Mouse (Mus musculus): Measurements from ENCODE around the gene Lrfn1. TPM values are rescaled to one million over a fixed set of nuclear protein-coding genes. Genes with fewer than 3 reads are reported as not detected.

Gene Lrfn1
- polyA plus RNA-seq, 1 experiment from 2014 or later = 0.96 TPM

DNA sequence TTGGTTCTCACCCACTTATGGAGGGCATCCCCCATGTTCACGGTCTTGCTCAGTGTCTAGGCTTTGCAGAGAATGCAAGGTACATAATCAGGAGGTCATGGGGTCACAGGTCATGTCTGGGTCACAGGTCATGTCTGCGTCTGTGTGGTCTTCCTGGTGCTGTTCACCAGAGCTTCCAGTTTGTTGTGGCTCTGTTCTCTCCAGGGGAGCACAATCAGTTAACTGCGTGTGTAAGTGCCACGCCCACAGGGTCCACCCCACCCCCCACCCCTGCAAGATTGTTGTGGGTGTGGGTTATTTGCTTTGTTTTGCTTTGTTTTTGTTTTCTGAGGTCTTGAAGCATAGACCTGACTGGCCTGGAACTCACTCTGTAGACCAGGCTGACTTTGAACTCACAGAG, 32.4 kb downstream of the Lrfn1 start:
- no peaks in the 10 kb centered on the region for H3K36me3 ChIP-seq (ENCODE audit: control insufficient read depth, insufficient read depth, low read length)
- H3K27ac ChIP-seq (replicated peaks) = no peak overlapping the region
- H3K27me3 ChIP-seq (ENCODE audit: control insufficient read depth, insufficient read depth, low read length) = no peaks in the 10 kb centered on the region
- H3K4me3 ChIP-seq (ENCODE audit: low read depth, low read length) = no peak overlapping the region
- no peaks in the 10 kb centered on the region for H3K9me3 ChIP-seq (ENCODE audit: control insufficient read depth, low read length)
- no peak for TF ChIP-seq CTCF (IDR thresholded peaks at IDR 0.05; ENCODE audit: low read depth)
- no peak for TF ChIP-seq EP300 (optimal IDR thresholded peaks at IDR 0.05)
- 22% methylated on average over 4 of the region's 4 CpGs for WGBS
- no peak overlapping the region for H3K9ac ChIP-seq (ENCODE audit: low read length)
- DNase-seq (ENCODE audit: low spot score) = no peak
- H3K4me1 ChIP-seq (replicated peaks; ENCODE audit: control insufficient read depth, insufficient read depth) = peaks cover 3% of the 10 kb centered on the region; the same call in 1 of the 2 replicates
- no peak for ATAC-seq (ENCODE audit: low FRiP score, low TSS enrichment)
- H3K4me2 ChIP-seq (replicated peaks; ENCODE audit: low read depth) = no peak overlapping the region

DNA sequence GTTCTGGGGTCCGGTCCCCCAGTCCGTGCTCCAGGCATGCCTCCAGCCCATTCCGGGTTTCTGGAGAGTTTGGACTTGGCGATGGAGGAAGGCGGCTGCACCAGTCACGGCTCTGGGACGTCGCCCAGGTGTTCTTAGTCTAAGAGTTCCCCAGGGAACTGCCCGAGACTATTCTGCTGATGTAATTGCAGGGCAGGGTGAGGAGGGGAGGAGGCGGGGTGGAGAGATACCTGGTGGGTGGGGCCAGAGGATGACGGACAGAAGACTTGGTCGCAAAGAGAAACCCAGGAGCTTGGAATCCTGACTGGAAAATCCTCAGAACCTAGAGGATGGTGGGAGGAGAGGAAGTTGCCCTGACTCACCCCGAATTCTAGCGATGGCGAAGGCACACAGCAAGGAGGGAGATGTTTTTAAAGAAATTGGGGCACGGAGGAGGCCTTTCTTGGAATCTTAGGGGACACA, 36.3 kb downstream of the Lrfn1 start:
- Histone ChIP-seq H3K4me2 (replicated peaks; ENCODE audit: low read depth) (peak overlapping the region; percentile 47), H3K9me3 (ENCODE audit: control insufficient read depth, low read length) (no peaks in the 10 kb centered on the region), H3K9ac (ENCODE audit: low read length) (no peak overlapping the region), H3K36me3 (ENCODE audit: control insufficient read depth, insufficient read depth, low read length) (no peaks in the 10 kb centered on the region), H3K4me1 (replicated peaks; ENCODE audit: control insufficient read depth, insufficient read depth) (peaks cover 3% of the 10 kb centered on the region; the same call in 1 of the 2 replicates), H3K27me3 (ENCODE audit: control insufficient read depth, insufficient read depth, low read length) (no peaks in the 10 kb centered on the region), H3K27ac (replicated peaks) (no peak overlapping the region), H3K4me3 (ENCODE audit: low read depth, low read length) (peak overlapping the region; percentile 20; the same call in 1 of the 2 replicates)
- TF ChIP-seq CTCF (IDR thresholded peaks at IDR 0.05; ENCODE audit: low read depth) = no peak
- no peak for TF ChIP-seq EP300 (optimal IDR thresholded peaks at IDR 0.05)
- DNase-seq (ENCODE audit: low spot score) (peak; percentile 73), ATAC-seq (ENCODE audit: low FRiP score, low TSS enrichment) (peak; percentile 71)
- 2% methylated on average over 16 of the region's 16 CpGs for WGBS

DNA sequence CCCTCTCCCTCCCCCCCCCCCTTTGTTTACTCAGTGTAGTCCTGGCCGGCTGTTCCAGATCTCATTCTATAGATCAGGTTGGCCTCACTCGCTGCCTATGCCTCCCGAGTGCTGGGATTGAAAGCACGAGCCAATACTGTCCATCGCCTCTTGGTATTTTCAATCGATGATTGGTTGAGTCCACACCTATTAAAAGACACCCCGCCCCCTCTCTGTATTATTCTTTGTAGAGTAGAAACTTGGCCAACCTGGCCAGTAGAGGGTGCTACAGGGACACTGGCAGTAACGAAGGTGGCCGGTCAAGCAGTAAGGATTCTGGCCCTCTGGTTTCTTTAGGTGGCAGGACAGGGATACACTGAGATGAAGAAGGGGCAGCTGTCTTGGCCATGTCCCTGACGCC, 38.6 kb downstream of the Lrfn1 start:
- TF ChIP-seq EP300 (optimal IDR thresholded peaks at IDR 0.05) (no peak), CTCF (IDR thresholded peaks at IDR 0.05; ENCODE audit: low read depth) (peak; percentile 83)
- no peak overlapping the region for H3K4me3 ChIP-seq (ENCODE audit: low read depth, low read length)

DNA sequence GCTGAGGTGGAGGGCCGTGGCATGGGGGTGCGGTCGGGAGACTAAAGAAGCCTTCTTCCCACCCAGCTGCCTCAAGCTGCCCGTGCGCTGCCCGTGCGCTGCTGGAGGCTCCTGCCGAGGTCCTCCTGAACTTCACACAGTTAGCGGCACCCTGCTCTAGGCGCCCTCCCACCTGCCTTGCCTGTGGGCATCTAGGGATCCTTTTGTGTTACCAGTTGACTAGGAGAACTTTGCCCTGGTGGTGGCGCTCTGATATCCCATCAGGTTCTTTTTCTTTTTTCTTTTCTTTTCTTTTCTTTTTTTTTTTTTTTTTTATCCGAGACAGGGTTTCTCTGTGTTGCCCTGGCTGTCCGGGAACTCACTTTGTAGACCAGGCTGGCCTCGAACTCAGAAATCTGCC, 39.1 kb downstream of the Lrfn1 start:
- no peak overlapping the region for H3K9ac ChIP-seq (ENCODE audit: low read length)
- DNase-seq (ENCODE audit: low spot score) (peak; percentile 15), ATAC-seq (ENCODE audit: low FRiP score, low TSS enrichment) (no peak)
- 39% methylated on average over 14 of the region's 14 CpGs for WGBS
- no peaks in the 10 kb centered on the region for H3K36me3 ChIP-seq (ENCODE audit: control insufficient read depth, insufficient read depth, low read length)
- H3K4me2 ChIP-seq (replicated peaks; ENCODE audit: low read depth) = no peak overlapping the region
- TF ChIP-seq CTCF (IDR thresholded peaks at IDR 0.05; ENCODE audit: low read depth) = no peak
- TF ChIP-seq EP300 (optimal IDR thresholded peaks at IDR 0.05) = no peak
- H3K27ac ChIP-seq (replicated peaks) = no peak overlapping the region
- no peaks in the 10 kb centered on the region for H3K27me3 ChIP-seq (ENCODE audit: control insufficient read depth, insufficient read depth, low read length)
- no peak overlapping the region for H3K4me3 ChIP-seq (ENCODE audit: low read depth, low read length)
- H3K9me3 ChIP-seq (ENCODE audit: control insufficient read depth, low read length) = no peaks in the 10 kb centered on the region
- peaks cover 3% of the 10 kb centered on the region; the same call in 1 of the 2 replicates for H3K4me1 ChIP-seq (replicated peaks; ENCODE audit: control insufficient read depth, insufficient read depth)

More for the DNA sequence above, 38.6 kb downstream of the Lrfn1 start:
- Histone ChIP-seq H3K4me1 (replicated peaks; ENCODE audit: control insufficient read depth, insufficient read depth) (peaks cover 3% of the 10 kb centered on the region; the same call in 1 of the 2 replicates), H3K36me3 (ENCODE audit: control insufficient read depth, insufficient read depth, low read length) (no peaks in the 10 kb centered on the region), H3K27me3 (ENCODE audit: control insufficient read depth, insufficient read depth, low read length) (no peaks in the 10 kb centered on the region), H3K9ac (ENCODE audit: low read length) (no peak overlapping the region), H3K27ac (replicated peaks) (no peak overlapping the region), H3K9me3 (ENCODE audit: control insufficient read depth, low read length) (no peaks in the 10 kb centered on the region), H3K4me2 (replicated peaks; ENCODE audit: low read depth) (no peak overlapping the region)
- peak; percentile 88 for DNase-seq (ENCODE audit: low spot score)
- WGBS = 4% methylated on average over 10 of the region's 10 CpGs
- ATAC-seq (ENCODE audit: low FRiP score, low TSS enrichment) = peak; percentile 91

DNA sequence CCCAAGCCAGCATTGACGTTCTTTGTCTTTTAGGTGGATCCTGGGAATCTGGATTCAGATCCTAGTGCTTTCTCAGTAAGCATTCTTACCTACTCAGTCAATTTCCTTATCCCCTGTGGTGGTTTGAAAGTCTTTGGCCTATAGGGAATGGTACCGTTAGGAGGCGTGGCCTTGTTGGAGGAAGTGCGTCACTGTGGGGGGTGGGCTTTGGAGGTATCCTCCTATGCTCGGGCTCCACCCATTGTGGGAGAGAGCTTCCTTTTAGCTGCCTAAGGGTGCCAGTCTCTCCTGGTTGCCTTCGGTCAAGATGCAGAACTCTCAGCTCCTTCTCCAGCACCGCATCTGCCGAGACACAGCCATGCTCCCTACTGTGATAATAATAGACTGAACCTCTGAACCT, 40.5 kb downstream of the Lrfn1 start:
- H3K4me2 ChIP-seq (replicated peaks; ENCODE audit: low read depth) = no peak overlapping the region
- H3K27ac ChIP-seq (replicated peaks) = no peak overlapping the region
- H3K4me1 ChIP-seq (replicated peaks; ENCODE audit: control insufficient read depth, insufficient read depth) = peaks cover 3% of the 10 kb centered on the region; the same call in 1 of the 2 replicates
- no peaks in the 10 kb centered on the region for H3K36me3 ChIP-seq (ENCODE audit: control insufficient read depth, insufficient read depth, low read length)
- DNase-seq (ENCODE audit: low spot score) (no peak), ATAC-seq (ENCODE audit: low FRiP score, low TSS enrichment) (no peak)
- H3K9me3 ChIP-seq (ENCODE audit: control insufficient read depth, low read length) = no peaks in the 10 kb centered on the region
- H3K4me3 ChIP-seq (ENCODE audit: low read depth, low read length) = no peak overlapping the region
- no peak for TF ChIP-seq EP300 (optimal IDR thresholded peaks at IDR 0.05)
- no peak for TF ChIP-seq CTCF (IDR thresholded peaks at IDR 0.05; ENCODE audit: low read depth)
- 85% methylated on average over 8 of the region's 8 CpGs for WGBS
- no peak overlapping the region for H3K9ac ChIP-seq (ENCODE audit: low read length)
- H3K27me3 ChIP-seq (ENCODE audit: control insufficient read depth, insufficient read depth, low read length) = no peaks in the 10 kb centered on the region

DNA sequence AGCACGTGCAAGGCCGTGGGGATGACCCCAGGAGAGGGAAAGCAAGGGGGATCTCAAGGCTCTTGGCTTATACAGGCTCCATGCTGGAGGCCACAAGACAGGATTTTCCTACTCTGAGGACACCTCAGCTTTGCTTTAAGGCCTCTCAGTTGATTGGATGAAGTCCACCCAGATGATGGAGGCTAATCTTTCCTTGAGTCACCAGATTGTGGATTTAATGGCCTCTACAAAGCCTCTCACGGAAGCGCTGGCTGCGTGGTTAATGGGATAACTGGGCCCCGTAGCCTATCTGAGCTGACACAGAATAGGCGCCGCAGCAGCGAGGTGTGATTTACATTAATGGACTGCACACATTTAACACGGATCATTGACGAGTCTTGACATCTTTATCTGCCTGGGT, 43.6 kb downstream of the Lrfn1 start:
- H3K4me2 ChIP-seq (replicated peaks; ENCODE audit: low read depth) = no peak overlapping the region
- H3K27ac ChIP-seq (replicated peaks) = no peak overlapping the region
- TF ChIP-seq CTCF (IDR thresholded peaks at IDR 0.05; ENCODE audit: low read depth) (no peak), EP300 (optimal IDR thresholded peaks at IDR 0.05) (no peak)
- no peaks in the 10 kb centered on the region for H3K4me1 ChIP-seq (replicated peaks; ENCODE audit: control insufficient read depth, insufficient read depth)
- WGBS = 70% methylated on average over 11 of the region's 11 CpGs
- DNase-seq (ENCODE audit: low spot score) (no peak), ATAC-seq (ENCODE audit: low FRiP score, low TSS enrichment) (no peak)
- H3K36me3 ChIP-seq (ENCODE audit: control insufficient read depth, insufficient read depth, low read length) = no peaks in the 10 kb centered on the region
- no peaks in the 10 kb centered on the region for H3K9me3 ChIP-seq (ENCODE audit: control insufficient read depth, low read length)
- no peak overlapping the region for H3K9ac ChIP-seq (ENCODE audit: low read length)
- H3K27me3 ChIP-seq (ENCODE audit: control insufficient read depth, insufficient read depth, low read length) = no peaks in the 10 kb centered on the region
- H3K4me3 ChIP-seq (ENCODE audit: low read depth, low read length) = no peak overlapping the region
